Mouse (Mus musculus) liver, postnatal 0 days (tissue): ENCODE measurements around the gene Prol1.

Experiments used
- CTCF ChIP-seq: sonication (generic); IDR thresholded peaks from 2 replicates; pipeline ENCODE4 v1.5.1; 2016; ENCODE audit warnings: antibody characterized with exemption, low read depth
- EP300 ChIP-seq: IDR thresholded peaks from 2 replicates; pipeline ENCODE4 v1.6.1; 2016; ENCODE audit warnings: antibody characterized with exemption, low read depth, mild to moderate bottlenecking

DNA sequence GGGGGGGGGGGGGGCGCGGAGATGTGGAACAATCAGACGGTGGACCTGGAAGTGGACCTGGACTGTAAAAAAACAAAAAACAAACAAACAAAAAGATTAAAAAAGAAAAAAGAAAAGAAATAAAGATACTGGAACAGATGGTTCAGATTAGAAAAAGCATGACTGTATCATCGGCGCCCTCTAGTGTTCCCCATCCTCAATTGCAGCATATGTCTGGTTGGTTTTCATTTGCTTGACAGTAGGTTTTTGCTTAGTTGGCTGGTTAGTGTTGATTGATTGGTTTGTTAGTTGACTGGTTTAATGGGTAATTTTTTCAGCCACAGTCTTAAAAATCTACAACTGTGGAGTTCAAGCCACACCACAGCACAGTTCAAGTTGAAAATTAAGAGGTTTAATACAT, 47.7 kb downstream of the Prol1 start:
- TF ChIP-seq EP300 (no peak), CTCF (peak; percentile 69)
